Mouse (Mus musculus) heart, embryonic 10.5 days (tissue): ENCODE results near the gene Ptprg. TPM values are rescaled to one million over a fixed set of nuclear protein-coding genes. Genes with fewer than 3 reads are reported as not detected.
"Not testable (repeated sequence)": the region's sequence is repeated elsewhere in the genome, so short reads cannot be mapped to it uniquely, and the experiment has no call there.

Experiments used
- DNase-seq: peaks from one replicate; pipeline ENCODE4 v3.0.0-alpha.2; 2017; ENCODE audit warnings: low spot score
- H3K27ac ChIP-seq: fragments of 300-500 bp; sonication (generic); 2 replicates; pipeline ENCODE4 v1.5.1; 2016; ENCODE audit warnings: mild to moderate bottlenecking
- H3K27me3 ChIP-seq: fragments of 300-500 bp; sonication (generic); 2 replicates; pipeline ENCODE4 v1.6.1; 2016; ENCODE audit warnings: mild to moderate bottlenecking; ENCODE audit not compliant: poor library complexity, insufficient read depth, severe bottlenecking
- H3K36me3 ChIP-seq: fragments of 300-500 bp; sonication (generic); 2 replicates; pipeline ENCODE4 v1.6.1; 2016; ENCODE audit warnings: mild to moderate bottlenecking, moderate library complexity
- H3K4me1 ChIP-seq: fragments of 300-500 bp; sonication (generic); 2 replicates; pipeline ENCODE4 v1.6.1; 2016; ENCODE audit warnings: mild to moderate bottlenecking
- H3K4me3 ChIP-seq: fragments of 300-500 bp; sonication (generic); 2 replicates; pipeline ENCODE4 v1.5.1; 2016; ENCODE audit warnings: mild to moderate bottlenecking, moderate library complexity
- H3K9me3 ChIP-seq: fragments of 300-500 bp; sonication (generic); 2 replicates; pipeline ENCODE4 v1.6.1; 2016; ENCODE audit warnings: mild to moderate bottlenecking, moderate library complexity
- WGBS: fragments of 180-500 bp; shearing (Covaris S2); methylation state at CpG from one replicate; pipeline ENCODE4 v1.1.7; 2016; 5-methylcytosine and 5-hydroxymethylcytosine counted together
- polyA plus RNA-seq: library from polyadenylated mRNA; unstranded; fragments of >200 nt; fragmentation: Nextera tagmentation; extraction: Ambion mirVana; gene quantifications from 2 replicates; pipeline ENCODE4 v1.2.1, GENCODE M21; 2016

Gene Ptprg
- polyA plus RNA-seq, 1 experiment from 2014 or later: 22.8 TPM

DNA sequence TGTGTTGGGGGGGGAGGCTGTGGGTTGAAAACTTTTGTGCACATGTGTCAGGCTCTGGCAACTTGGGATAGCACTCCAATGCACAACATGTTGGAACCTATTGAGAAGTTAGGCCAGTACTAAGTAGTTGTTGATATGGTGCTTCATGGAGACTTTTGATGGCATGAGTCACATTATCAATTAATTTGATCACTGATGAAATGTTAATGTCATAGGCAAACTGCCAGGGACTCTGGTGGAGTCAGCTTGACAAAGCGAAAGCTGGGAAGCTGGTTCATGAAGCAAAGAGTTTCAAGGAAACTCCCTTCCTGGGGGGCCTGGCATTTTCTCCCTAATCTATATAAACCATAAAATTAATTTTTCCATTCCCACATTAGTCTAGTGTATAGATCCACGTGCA, 508.0 kb downstream of the Ptprg start:
- not testable (repeated sequence) for H3K9me3 ChIP-seq, H3K36me3 ChIP-seq, H3K27me3 ChIP-seq, H3K27ac ChIP-seq, DNase-seq, H3K4me3 ChIP-seq
- WGBS: 39% methylated on average over 2 of the region's 2 CpGs
- H3K4me1 ChIP-seq: peaks cover 23% of the 10 kb centered on the region

DNA sequence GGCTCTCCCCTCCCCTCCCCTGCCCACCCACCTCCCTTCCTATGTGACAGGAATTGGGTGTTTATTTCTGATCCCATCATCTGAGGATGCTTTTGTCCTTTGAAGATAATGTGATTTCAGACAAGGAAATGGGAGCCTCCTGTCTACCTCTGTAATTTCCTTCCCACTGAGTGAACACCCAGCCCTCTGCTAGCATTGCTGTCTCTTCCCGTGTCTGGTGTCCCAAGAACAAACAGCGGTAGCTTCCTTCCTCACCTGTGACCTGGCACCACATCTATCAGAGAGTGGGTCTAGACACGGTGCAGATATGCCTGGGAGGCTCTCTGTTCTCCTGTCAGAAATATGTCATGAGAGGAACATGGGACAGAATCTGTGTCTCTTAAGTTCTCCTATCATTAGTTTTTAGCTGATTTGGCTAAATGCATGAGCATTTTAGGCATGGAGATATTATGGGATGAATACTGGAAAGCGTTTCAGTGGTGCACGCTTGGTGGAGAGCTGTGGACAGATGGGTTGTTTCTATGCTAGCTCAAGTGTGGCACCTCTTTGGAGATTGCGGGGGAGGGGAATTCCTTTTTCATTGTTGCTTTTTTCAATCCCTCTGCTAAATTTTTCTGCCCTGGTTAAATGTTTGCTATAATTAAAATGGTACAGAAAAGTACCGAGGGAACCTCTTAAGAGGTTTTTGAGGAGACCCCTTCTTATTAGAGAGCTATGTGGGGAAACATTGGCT, 509.5 kb downstream of the Ptprg start:
- no peak overlapping the region for H3K27ac ChIP-seq
- no peak overlapping the region for H3K4me3 ChIP-seq
- no peaks in the 10 kb centered on the region for H3K36me3 ChIP-seq
- no peaks in the 10 kb centered on the region for H3K27me3 ChIP-seq
- H3K9me3 ChIP-seq: no peaks in the 10 kb centered on the region
- peaks cover 13% of the 10 kb centered on the region for H3K4me1 ChIP-seq
- WGBS: 73% methylated on average over 7 of the region's 7 CpGs
- no peak for DNase-seq

DNA sequence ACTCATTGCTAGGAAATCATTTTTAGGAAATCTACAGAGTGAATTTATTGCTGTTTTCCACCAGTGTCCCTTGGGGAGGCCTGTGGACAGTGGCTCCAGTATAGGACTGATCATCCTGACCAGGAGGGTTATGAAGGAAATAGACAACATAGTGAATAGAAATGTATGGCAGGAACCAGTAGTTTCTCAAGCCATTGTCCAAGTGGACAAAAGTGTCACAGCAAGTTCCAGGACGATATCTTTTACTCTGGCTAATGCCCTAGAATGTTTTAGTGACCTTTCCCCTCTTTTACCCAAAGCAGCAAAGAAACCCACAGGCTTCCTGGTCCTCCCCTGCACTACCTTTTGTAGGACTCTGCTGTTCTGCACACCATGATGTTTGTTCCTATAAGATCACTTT, 511.7 kb downstream of the Ptprg start:
- no peak for DNase-seq
- 70% methylated on average over 1 of the region's 1 CpGs for WGBS
- no peak overlapping the region for H3K4me3 ChIP-seq
- peaks cover 5% of the 10 kb centered on the region; the same call in 1 of the 2 replicates for H3K4me1 ChIP-seq
- H3K9me3 ChIP-seq: no peaks in the 10 kb centered on the region
- no peak overlapping the region for H3K27ac ChIP-seq
- no peaks in the 10 kb centered on the region for H3K36me3 ChIP-seq
- H3K27me3 ChIP-seq: no peaks in the 10 kb centered on the region

DNA sequence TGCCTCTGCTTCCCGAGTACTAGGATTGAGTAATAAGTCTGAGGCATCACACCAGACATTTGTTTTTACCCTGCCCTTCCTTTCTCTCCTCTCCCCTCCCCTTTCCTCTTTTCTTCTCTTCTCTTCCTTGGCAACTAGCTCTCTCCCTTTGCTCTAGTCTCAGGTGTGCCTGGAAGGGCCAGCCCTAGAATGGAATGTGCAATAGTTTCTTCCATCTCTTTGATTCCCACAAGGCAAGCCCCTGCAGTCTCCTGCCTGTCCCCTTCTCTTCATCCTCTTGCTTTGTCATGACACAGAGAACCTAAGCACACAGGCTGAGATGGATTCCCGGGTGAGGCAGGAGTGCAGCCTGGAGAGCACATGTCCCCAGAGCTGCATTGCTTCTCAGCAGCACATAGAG, 512.4 kb downstream of the Ptprg start:
- Histone ChIP-seq H3K27ac (no peak overlapping the region), H3K27me3 (no peaks in the 10 kb centered on the region), H3K4me1 (no peaks in the 10 kb centered on the region), H3K4me3 (no peak overlapping the region), H3K9me3 (no peaks in the 10 kb centered on the region), H3K36me3 (no peaks in the 10 kb centered on the region)
- WGBS: 75% methylated on average over 2 of the region's 2 CpGs
- no peak for DNase-seq

DNA sequence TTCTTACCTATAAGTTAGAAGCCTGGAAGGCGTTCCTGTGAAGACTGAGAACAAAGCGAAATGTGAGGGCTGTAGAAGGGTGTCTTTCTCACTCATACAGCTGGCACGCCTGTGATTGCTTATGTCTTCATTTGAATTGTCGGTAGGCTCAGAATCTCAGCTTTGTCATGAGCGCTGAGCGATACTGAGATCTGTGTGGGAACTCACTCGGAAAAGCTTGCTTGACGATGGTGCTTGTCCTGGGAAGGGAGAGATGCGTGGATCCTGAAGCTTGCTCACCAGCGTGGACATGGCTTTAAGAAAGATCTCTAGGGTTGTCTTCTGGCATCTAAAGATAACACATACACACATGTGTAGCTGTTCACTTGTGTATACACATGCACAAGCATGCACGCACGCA, 516.4 kb downstream of the Ptprg start:
- 92% methylated on average over 12 of the region's 12 CpGs for WGBS
- peak; percentile 35 for DNase-seq
- no peak overlapping the region for H3K27ac ChIP-seq
- H3K36me3 ChIP-seq: no peaks in the 10 kb centered on the region
- H3K9me3 ChIP-seq: no peaks in the 10 kb centered on the region
- H3K27me3 ChIP-seq: no peaks in the 10 kb centered on the region
- H3K4me3 ChIP-seq: no peak overlapping the region
- 0 out of 2 replicates have a peak, but pooled peaks cover 4% of the 10 kb centered on the region for H3K4me1 ChIP-seq

DNA sequence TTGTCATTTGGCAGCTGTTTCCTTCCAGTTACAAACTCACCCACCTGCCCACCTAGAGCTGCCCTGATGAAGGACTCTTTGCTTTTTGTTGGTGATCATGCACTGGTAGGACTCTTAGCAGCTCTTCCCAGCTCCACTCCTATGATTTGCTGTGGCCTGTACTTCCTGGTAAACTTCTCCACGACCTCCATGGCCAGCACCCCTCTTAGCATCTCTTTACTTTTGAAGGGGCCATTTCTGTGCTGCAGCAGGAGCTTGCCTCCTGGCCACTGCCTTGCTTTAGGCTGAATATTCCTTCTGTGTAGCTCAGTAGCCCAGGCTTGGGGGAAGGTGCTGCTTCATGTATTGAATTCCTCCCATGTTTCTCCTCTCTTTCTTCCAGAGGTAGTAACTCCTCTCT, 517.0 kb downstream of the Ptprg start:
- Histone ChIP-seq H3K36me3 (no peaks in the 10 kb centered on the region), H3K4me1 (0 out of 2 replicates have a peak, but pooled peaks cover 4% of the 10 kb centered on the region), H3K4me3 (no peak overlapping the region), H3K27ac (no peak overlapping the region), H3K9me3 (no peaks in the 10 kb centered on the region), H3K27me3 (no peaks in the 10 kb centered on the region)
- peak; percentile 58 for DNase-seq
- WGBS: 61% methylated on average over 1 of the region's 1 CpGs

DNA sequence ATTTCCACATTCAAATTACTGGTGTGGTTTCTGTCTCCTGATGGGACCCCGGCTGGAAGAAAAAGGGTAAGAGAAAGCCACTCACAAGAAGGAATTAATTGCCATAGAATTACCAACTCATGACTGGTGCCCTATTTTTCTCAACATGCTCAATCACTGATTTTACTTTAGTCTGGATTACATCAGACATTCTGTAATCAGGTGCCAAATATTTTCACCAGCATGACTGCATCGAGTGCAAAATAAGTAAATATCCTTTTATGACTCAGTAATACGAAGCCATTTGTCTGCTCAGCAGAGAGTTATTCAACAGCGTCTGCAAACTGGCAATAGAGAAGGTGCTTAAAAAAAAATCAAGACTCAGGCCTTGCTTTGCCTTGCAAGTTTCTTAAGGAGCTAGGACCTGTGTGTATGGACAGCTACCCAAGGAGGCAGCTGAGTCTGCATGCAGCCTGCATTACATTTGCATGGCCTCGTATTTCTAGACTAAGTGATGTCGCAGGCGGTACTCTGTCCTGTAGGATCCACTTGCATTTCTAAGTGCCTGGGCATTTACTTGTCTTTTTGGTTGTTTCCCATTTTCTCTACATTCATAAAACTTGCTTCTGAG, 517.6 kb downstream of the Ptprg start:
- Histone ChIP-seq H3K4me1 (0 out of 2 replicates have a peak, but pooled peaks cover 4% of the 10 kb centered on the region), H3K9me3 (no peaks in the 10 kb centered on the region), H3K27me3 (no peaks in the 10 kb centered on the region), H3K36me3 (no peaks in the 10 kb centered on the region), H3K27ac (no peak overlapping the region), H3K4me3 (no peak overlapping the region)
- 74% methylated on average over 7 of the region's 7 CpGs for WGBS
- peak; percentile 38 for DNase-seq

DNA sequence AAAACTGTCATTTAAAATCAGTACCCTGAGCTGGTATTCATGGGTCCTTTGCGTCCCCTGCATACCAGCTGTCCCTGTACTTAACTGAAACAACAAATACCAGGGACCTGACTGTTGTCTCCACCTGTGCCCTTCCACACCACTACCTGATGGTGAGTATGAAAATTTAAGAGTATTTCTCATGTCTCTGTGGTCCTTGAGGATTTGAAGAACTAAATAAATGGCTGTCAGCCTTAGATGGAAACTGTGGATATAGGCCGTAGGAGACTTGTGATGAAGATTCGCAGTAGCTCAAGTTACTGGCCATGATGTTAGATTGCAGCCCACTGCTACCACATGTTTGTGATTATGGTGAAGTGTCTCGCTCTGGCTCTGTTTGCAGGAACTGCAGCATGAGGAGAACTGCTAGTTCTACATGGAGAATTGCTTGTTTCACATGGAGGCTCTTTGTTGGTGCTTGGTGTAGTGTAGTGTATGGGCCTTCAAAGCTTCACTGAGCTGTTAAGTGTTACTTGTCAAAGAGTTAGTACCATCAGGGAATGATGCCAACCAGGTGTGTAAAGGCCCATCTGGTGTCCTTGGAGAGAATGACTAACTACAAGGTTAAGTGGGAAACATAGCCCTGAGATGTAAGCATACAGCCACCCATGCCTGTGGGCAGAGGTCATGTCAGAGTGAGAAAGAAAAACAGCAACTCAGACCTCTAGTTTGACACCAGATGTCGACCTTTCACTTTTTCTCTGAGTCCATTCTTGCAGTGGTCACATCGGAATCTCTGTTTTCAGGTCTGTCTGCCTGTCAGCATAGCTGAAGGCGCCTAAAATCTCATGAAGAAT, 518.9 kb downstream of the Ptprg start:
- 71% methylated on average over 7 of the region's 7 CpGs for WGBS
- Histone ChIP-seq H3K27ac (no peak overlapping the region), H3K36me3 (no peaks in the 10 kb centered on the region), H3K9me3 (no peaks in the 10 kb centered on the region), H3K4me3 (no peak overlapping the region), H3K4me1 (0 out of 2 replicates have a peak, but pooled peaks cover 11% of the 10 kb centered on the region), H3K27me3 (no peaks in the 10 kb centered on the region)
- DNase-seq: peak; percentile 35

DNA sequence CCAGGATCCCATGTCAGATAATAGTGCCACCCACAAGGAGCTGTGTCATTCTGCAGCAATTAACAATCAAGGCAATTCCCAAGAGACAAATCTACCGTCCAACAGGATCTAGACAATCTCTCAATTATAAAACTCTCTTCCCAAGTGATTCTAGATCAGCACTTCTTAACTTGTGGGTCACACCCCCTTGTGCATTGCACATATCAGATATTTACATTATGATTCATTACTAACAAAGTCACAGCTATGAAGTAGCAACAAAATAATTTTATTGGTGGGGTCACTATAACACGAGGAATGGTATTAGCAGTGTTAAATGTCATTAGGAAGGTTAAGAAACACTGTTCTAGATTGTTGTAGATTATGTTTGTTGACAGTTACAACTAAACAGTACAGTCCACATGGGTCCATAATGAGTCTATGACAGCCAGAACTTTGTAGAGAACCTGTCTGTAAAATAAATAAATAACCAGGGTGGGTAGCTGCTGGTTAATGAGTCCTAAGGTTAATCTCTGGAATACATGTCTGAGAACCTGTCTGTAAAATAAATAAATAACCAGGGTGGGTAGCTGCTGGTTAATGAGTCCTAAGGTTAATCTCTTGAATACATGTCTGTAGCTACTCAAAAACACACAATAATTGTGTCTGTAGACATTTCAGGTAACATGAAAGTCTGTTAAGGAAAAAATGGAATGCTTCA, 520.2 kb downstream of the Ptprg start:
- WGBS: 77% methylated on average over 2 of the region's 2 CpGs
- H3K27ac ChIP-seq: no peak overlapping the region

DNA sequence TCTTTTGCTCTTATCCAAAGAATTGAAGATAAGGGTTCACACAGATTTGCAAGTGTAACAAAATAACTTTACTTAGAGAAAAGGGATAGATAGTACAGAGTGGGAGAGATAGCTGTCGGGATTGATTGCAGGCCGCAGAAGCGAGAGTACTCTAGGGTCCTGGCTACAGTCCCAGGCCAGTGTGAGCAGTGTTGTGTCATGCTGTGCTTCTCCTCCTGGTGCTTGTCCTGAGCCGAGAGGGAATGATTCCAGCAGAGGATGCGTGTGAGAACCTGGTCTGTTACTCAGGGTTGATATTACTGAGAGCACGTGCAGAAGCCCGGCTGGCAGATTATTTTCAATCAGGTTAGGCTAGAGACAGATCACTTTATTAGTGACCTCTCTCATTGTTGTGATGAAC, 523.9 kb downstream of the Ptprg start:
- H3K27me3 ChIP-seq: no peaks in the 10 kb centered on the region
- no peak overlapping the region for H3K27ac ChIP-seq
- WGBS: 49% methylated on average over 7 of the region's 7 CpGs

More for the DNA sequence above, 520.2 kb downstream of the Ptprg start:
- no peaks in the 10 kb centered on the region for H3K36me3 ChIP-seq
- 0 out of 2 replicates have a peak, but pooled peaks cover 15% of the 10 kb centered on the region for H3K4me1 ChIP-seq
- no peaks in the 10 kb centered on the region for H3K9me3 ChIP-seq
- H3K4me3 ChIP-seq: no peak overlapping the region
- no peak for DNase-seq
- no peaks in the 10 kb centered on the region for H3K27me3 ChIP-seq

DNA sequence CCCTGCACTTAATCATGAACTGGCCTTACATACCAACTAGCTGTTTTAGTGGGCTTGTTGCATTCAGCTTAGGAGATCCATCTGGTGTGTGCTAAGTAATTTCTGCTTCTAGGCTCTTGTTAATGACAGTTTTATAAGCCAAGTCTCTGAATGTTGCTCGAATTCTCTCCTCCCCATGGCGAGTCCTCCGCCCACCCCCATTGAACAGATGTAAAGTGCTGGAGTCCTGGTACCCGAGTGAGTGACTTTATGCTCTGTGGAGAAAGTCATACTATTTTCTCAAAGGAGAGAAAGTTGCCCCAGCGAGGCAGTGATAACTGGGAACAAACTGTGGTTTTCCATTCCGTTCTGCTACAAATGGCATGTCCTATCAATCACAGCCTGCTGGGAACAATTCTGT, 525.9 kb downstream of the Ptprg start:
- 76% methylated on average over 6 of the region's 6 CpGs for WGBS

More for the DNA sequence above, 523.9 kb downstream of the Ptprg start:
- no peak for DNase-seq
- Histone ChIP-seq H3K36me3 (no peaks in the 10 kb centered on the region), H3K4me1 (0 out of 2 replicates have a peak, but pooled peaks cover 12% of the 10 kb centered on the region), H3K9me3 (no peaks in the 10 kb centered on the region), H3K4me3 (no peak overlapping the region)

DNA sequence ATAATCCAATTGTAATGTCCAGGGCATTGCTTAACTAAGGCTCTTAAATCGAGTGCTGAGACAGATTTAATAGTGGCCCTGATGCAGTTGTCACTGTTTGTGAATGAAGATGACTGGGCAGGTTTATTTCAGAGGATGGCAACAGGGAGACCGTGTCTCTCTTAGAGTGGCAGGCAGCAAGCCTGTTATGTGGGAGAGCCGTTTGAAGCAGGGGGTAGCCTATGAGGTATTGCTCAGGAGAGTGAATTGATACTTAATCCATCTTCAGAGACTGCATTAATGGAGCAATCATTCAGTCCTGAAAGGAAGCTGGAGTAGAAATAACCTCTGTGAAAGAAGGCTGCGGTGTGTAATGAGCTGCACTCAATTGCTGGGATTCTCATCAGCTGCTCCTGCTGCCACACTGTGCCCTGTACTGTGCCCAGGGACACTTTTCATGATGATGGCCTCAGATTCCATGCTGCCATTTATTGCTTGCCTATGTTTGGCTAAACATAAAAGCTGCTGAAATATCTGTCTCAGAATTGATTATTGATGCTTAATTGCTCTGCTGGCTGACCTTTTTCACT, 526.6 kb downstream of the Ptprg start:
- Histone ChIP-seq H3K4me3 (no peak overlapping the region), H3K27me3 (no peaks in the 10 kb centered on the region), H3K9me3 (no peaks in the 10 kb centered on the region), H3K4me1 (0 out of 2 replicates have a peak, but pooled peaks cover 11% of the 10 kb centered on the region), H3K36me3 (no peaks in the 10 kb centered on the region), H3K27ac (no peak overlapping the region)
- no peak for DNase-seq
- 73% methylated on average over 4 of the region's 4 CpGs for WGBS

More for the DNA sequence above, 525.9 kb downstream of the Ptprg start:
- H3K27ac ChIP-seq: no peak overlapping the region
- 0 out of 2 replicates have a peak, but pooled peaks cover 11% of the 10 kb centered on the region for H3K4me1 ChIP-seq
- no peaks in the 10 kb centered on the region for H3K9me3 ChIP-seq
- H3K4me3 ChIP-seq: no peak overlapping the region
- no peaks in the 10 kb centered on the region for H3K36me3 ChIP-seq
- no peak for DNase-seq
- no peaks in the 10 kb centered on the region for H3K27me3 ChIP-seq
